Mouse (Mus musculus) erythroblast, embryonic 14.5 days (primary cell): Measurements from ENCODE around the gene Efna5. TPM values are rescaled to one million over a fixed set of nuclear protein-coding genes. Genes with fewer than 3 reads are reported as not detected.

Experiments
- H3K27me3 ChIP-seq: 2 replicates; pipeline ENCODE4 v1.6.1; 2012; ENCODE audit warnings: inconsistent platforms; ENCODE audit not compliant: control insufficient read depth
- H3K36me3 ChIP-seq: 2 replicates; pipeline ENCODE4 v1.6.1; 2012; ENCODE audit warnings: mild to moderate bottlenecking, inconsistent platforms; ENCODE audit not compliant: control insufficient read depth
- H3K4me1 ChIP-seq: 2 replicates; pipeline ENCODE4 v1.6.1; 2012; ENCODE audit warnings: inconsistent platforms; ENCODE audit not compliant: control insufficient read depth
- H3K4me3 ChIP-seq: replicated peaks from 2 replicates; pipeline ENCODE3; 2012; ENCODE audit warnings: moderate library complexity, mild to moderate bottlenecking, inconsistent platforms
- H3K9me3 ChIP-seq: 2 replicates; pipeline ENCODE4 v1.6.1; 2012; ENCODE audit warnings: low read length, inconsistent platforms, mixed read lengths; ENCODE audit not compliant: control insufficient read depth
- GATA1 ChIP-seq: IDR thresholded peaks from 2 replicates; pipeline ENCODE4 v1.6.1; 2012; ENCODE audit warnings: low read length, inconsistent platforms, mixed read lengths
- TAL1 ChIP-seq: IDR thresholded peaks from 3 replicates; pipeline ENCODE4 v1.6.1; 2012; ENCODE audit warnings: low read length, inconsistent platforms, mixed read lengths
- polyA plus RNA-seq: library from polyadenylated mRNA; stranded (reverse); fragments of >175 nt; gene quantifications from 2 replicates; pipeline ENCODE4 v1.2.3, GENCODE M21; 2012

The Efna5 gene
- polyA plus RNA-seq, 1 experiment = not detected

DNA sequence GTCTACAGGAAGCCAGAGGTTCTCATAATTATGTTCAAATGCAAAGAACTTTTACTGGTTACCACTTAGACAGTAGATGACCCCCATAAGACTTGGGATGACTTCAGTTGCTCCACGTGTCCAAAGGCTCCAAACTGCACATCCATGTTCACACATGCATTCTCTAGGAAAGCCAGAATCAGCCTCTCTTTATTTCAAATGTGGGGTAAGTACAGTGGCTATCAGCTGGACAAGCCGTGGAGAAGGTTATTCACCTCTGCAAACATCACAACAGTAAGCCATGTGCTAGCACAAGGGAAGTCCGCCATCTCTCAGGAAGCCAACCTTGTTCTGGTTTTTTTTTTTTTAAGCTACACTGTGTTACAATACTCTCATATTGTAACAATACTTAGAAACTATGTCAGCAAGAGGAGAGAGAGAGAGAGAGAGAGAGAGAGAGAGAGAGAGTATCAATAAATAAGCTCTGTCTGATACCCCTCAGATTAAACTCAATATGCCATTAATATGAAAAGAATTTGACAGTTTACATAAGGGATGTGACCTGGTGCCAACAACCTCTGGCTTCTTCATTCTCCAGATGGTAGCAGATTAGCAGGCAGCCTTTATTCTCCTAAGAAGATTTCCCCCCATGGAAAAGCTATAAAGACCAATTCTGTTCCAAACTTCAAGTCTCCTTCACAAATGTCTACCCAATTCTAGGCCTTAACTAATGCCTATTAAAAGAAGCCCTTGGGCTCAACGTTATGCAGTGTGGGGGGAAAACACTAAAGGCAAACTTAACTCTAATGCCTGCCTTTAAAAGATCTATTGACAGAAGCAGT, 95.1 kb downstream of the Efna5 start:
- no peaks in the 10 kb centered on the region; the same call in 1 of the 2 replicates for H3K27me3 ChIP-seq
- H3K9me3 ChIP-seq = no peaks in the 10 kb centered on the region
- no peaks in the 10 kb centered on the region for H3K36me3 ChIP-seq
- no peak overlapping the region for H3K4me3 ChIP-seq
- no peaks in the 10 kb centered on the region; the same call in 1 of the 2 replicates for H3K4me1 ChIP-seq
- no peak for TF ChIP-seq TAL1
- TF ChIP-seq GATA1 = no peak

DNA sequence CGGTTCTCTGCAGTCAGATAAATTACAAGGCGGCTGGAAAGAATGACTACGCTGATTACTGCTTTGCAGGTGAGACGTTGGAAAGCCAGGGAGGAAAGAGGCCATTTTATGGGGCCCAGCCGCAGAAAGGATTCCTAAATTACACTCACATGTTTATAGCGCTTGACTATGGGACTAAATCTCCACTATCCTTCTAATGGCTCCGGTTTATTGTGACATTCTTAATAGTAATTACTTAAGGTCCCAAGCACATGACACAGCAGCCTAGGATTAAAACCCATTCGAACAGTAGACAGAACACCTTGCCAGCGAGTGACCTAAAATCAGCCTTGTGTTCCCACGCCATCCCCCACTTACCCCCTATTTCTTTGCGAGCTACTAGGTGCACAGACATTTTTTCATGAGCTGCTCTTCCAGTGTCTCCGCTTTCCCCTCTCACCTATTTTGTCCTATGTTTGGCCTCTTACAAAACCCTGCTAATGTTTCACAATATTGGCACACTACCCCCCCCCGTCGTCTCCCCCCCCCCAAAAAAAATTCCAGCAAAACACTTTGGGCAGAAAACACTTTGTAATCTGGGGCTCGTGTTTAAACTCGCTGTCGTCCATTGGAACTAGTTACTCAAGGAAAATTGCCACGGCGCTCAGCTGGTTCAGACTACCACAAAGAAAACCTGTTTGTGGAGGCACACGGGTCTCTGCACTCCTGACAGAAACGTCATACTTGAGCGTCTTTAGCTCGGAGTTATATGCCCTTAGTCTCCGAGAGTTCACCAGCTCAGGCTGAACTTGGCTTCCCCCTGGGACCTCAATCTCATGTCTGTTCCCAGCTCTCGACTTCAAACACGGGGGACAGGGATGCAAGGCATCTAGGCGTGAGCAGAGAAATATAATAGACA, 96.6 kb downstream of the Efna5 start:
- H3K4me3 ChIP-seq = no peak overlapping the region
- no peaks in the 10 kb centered on the region; the same call in 1 of the 2 replicates for H3K27me3 ChIP-seq
- H3K4me1 ChIP-seq = no peaks in the 10 kb centered on the region; the same call in 1 of the 2 replicates
- TF ChIP-seq TAL1 = no peak
- no peaks in the 10 kb centered on the region for H3K9me3 ChIP-seq
- H3K36me3 ChIP-seq = no peaks in the 10 kb centered on the region

DNA sequence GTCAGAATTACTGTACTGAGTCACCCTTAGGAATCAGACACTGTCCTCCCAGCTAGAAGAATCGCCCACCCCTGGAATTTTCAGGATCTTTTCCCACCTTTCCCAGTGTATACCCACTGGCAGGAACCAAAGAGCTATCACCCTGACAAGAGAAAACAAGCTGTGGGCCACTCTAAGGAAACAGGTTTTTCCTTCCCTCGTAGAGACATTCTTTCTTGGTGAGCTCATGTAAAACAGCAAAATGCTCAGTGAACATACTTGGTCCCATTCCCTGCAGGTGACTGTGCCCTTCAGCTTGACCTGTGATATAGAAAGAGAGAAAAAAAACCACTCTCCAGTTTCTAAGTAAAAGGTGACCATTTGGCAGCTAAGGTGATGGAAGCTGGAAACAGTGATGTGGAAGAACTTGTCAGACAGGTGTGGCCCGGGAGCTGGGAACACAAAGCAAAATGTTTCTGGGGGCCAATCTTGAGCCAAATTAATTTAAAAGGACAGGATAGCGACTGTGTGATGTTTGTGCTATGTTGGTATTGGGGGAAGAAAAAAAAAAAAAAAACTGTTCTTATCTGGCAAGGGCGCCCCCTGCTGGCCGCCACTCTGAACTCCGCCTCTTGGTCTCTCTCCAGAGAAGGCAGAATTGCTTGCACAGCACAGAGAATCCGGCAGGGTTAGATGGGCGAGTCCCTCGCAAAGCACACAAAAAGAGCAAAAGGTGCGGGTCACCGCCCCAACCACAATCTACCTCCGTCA, 97.4 kb downstream of the Efna5 start:
- Histone ChIP-seq H3K36me3 (no peaks in the 10 kb centered on the region), H3K4me1 (no peaks in the 10 kb centered on the region; the same call in 1 of the 2 replicates), H3K27me3 (no peaks in the 10 kb centered on the region), H3K9me3 (no peaks in the 10 kb centered on the region), H3K4me3 (no peak overlapping the region)
- TF ChIP-seq TAL1 (no peak), GATA1 (no peak)

- Histone ChIP-seq H3K9me3 (no peaks in the 10 kb centered on the region), H3K36me3 (no peaks in the 10 kb centered on the region), H3K27me3 (no peaks in the 10 kb centered on the region), H3K4me3 (no peak overlapping the region), H3K4me1 (no peaks in the 10 kb centered on the region; the same call in 1 of the 2 replicates)
- TF ChIP-seq TAL1 (no peak), GATA1 (no peak)
These were observed 98.2 kb downstream of the Efna5 start for GRCm38 (mm10) chr17:62782826-62783404.

GRCm38 (mm10) chr17:62781120-62781519, 100.0 kb downstream of the Efna5 start:
- Histone ChIP-seq H3K36me3 (no peaks in the 10 kb centered on the region), H3K4me1 (no peaks in the 10 kb centered on the region; the same call in 1 of the 2 replicates), H3K9me3 (no peaks in the 10 kb centered on the region), H3K27me3 (no peaks in the 10 kb centered on the region), H3K4me3 (no peak overlapping the region)
- TF ChIP-seq GATA1 (no peak), TAL1 (no peak)

DNA sequence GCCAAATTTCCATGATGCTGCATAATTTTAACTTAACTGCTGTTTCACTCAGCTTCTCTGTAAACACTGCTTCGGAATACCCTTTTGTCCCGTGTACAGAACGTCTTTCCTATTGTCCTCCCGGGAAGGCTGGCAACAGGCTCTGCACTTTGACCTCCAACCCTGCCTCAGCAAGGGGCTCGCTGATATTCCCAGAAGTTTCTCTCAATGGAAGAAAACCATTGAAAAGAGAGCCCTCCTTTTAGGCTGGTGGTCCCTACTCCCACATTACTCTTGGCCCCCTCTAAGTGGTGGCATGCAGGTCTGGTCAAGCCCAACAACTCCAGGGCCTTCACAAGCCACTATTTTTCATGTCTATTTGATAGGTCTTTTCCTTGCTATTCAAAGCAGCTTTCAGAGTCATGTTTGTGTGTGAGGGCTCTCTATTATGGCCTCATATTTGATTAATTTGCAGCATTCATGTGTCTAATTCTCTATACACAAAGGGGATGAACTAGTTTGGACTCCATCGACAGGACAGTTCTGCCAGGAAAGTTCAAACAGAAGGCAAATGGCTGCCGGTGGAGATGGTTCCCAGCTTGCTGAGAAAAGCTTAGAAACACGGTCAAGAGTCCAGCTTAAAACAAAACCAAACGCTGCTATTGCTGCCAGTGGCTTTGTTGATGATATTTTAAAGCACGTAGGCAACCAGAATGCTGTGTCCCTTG, 103.1 kb downstream of the Efna5 start:
- H3K4me1 ChIP-seq = no peaks in the 10 kb centered on the region
- no peaks in the 10 kb centered on the region for H3K36me3 ChIP-seq
- no peaks in the 10 kb centered on the region for H3K27me3 ChIP-seq
- no peak overlapping the region for H3K4me3 ChIP-seq
- H3K9me3 ChIP-seq = no peaks in the 10 kb centered on the region
- TF ChIP-seq GATA1 (no peak), TAL1 (no peak)

DNA sequence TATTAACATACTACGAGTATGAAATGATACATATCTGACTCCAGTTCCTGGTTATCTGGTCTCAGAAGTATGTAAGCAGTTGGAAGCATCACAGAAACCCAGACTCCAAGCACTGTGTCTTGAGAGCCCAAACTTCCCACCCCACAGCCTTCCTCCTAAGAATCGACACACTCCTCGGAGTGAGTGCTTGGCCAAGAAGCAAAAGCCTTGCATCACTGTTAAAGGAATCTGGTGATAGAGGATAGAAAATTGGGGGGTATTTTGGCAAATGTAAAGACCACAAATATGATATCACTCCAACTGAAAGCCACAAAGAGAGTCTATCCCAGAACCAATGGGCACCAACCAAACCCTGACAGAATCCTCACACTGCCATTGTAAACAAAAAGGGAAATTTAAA, 104.4 kb downstream of the Efna5 start:
- no peaks in the 10 kb centered on the region for H3K36me3 ChIP-seq
- H3K27me3 ChIP-seq = no peaks in the 10 kb centered on the region
- no peaks in the 10 kb centered on the region for H3K9me3 ChIP-seq
- H3K4me1 ChIP-seq = no peaks in the 10 kb centered on the region
- no peak overlapping the region for H3K4me3 ChIP-seq
- TF ChIP-seq TAL1 (no peak), GATA1 (no peak)

DNA sequence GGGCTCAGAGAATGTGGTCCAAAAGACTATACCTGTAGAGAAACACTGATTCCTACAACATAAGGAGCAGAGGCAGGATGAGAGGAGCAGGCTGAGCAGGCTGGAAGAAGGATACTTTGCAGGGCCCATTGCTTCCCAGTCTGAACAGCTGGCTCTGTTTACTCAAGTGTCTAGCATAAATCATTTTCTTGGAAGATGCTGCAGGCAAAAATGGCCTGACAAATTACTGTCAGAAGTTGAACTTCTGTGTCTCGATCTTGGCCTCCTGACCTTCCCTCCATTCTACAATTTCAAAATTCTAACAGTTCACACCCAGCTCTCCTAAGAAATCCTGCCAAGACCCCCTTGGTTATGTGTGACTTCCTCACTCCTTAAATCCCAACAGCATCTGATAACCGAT, 105.1 kb downstream of the Efna5 start:
- no peak for TF ChIP-seq GATA1
- no peak for TF ChIP-seq TAL1
- H3K27me3 ChIP-seq = no peaks in the 10 kb centered on the region
- no peaks in the 10 kb centered on the region for H3K4me1 ChIP-seq
- H3K36me3 ChIP-seq = no peaks in the 10 kb centered on the region
- no peak overlapping the region for H3K4me3 ChIP-seq
- no peaks in the 10 kb centered on the region for H3K9me3 ChIP-seq
